Mouse (Mus musculus) limb, embryonic 15.5 days (tissue): ENCODE results near the gene Slc25a34. TPM values are rescaled to one million over a fixed set of nuclear protein-coding genes. Genes with fewer than 3 reads are reported as not detected.

ENCODE experiments used
- ATAC-seq: fragments of 200-750 bp; cut with Nextera tagmentation; 2 replicates; pipeline ENCODE4 v1.8.0; 2017; ENCODE audit warnings: low read depth, moderate TSS enrichment; ENCODE audit not compliant: insufficient number of reproducible peaks, low FRiP score, low TSS enrichment
- H3K27ac ChIP-seq: fragments of 300-500 bp; sonication (generic); 2 replicates; pipeline ENCODE4 v1.5.1; 2015; ENCODE audit warnings: moderate library complexity, mild to moderate bottlenecking, inconsistent platforms
- H3K27me3 ChIP-seq: fragments of 300-500 bp; sonication (generic); 2 replicates; pipeline ENCODE4 v1.6.1; 2015; ENCODE audit warnings: inconsistent platforms
- H3K36me3 ChIP-seq: fragments of 300-500 bp; sonication (generic); 2 replicates; pipeline ENCODE4 v1.6.1; 2015; ENCODE audit warnings: inconsistent platforms
- H3K4me1 ChIP-seq: fragments of 300-500 bp; sonication (generic); 2 replicates; pipeline ENCODE4 v1.6.1; 2015; ENCODE audit warnings: inconsistent platforms
- H3K4me2 ChIP-seq: fragments of 300-500 bp; sonication (generic); 2 replicates; pipeline ENCODE4 v1.6.1; 2015; ENCODE audit warnings: mild to moderate bottlenecking, inconsistent platforms
- H3K4me3 ChIP-seq: fragments of 300-500 bp; sonication (generic); 2 replicates; pipeline ENCODE4 v1.5.1; 2015; ENCODE audit warnings: mild to moderate bottlenecking, inconsistent platforms
- H3K9ac ChIP-seq: fragments of 300-500 bp; sonication (generic); 2 replicates; pipeline ENCODE4 v1.6.1; 2015; ENCODE audit warnings: inconsistent platforms
- H3K9me3 ChIP-seq: fragments of 300-500 bp; sonication (generic); 2 replicates; pipeline ENCODE4 v1.6.1; 2016; ENCODE audit warnings: inconsistent platforms
- WGBS: fragments of 180-500 bp; shearing (Covaris S2); methylation state at CpG from one replicate; pipeline ENCODE4 v1.1.7; 2015; 5-methylcytosine and 5-hydroxymethylcytosine counted together
- polyA plus RNA-seq: library from polyadenylated mRNA; unstranded; fragments of >200 nt; fragmentation: Nextera tagmentation; extraction: Ambion mirVana; gene quantifications from 2 replicates; pipeline ENCODE4 v1.2.1, GENCODE M21; 2015

Gene Slc25a34
- polyA plus RNA-seq, result 0.14 and 0.52 TPM in 2 replicates

DNA sequence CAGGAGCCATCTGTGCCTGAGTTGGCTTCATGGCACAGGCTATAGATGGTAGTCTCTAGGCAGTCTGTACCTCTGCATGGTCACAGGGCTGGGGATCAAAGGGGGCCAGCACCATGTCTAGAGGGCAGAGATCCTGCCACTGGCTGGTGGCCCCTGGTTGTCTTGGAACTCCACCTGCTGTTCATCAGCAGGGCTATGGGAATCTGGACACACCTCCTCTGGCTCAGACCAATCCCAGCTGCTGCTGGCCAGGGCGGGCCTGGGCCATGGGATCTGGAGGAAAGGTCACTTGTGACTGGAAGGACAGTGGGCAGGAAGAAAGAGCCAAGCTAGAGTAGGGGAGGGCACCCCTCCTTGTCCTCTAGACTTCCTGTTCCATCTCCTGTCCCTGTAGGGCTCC, at the start of gene Slc25a34:
Slc25a34 (minus strand) TSS at position 156 of the 400 bp plus-strand sequence.
- Histone ChIP-seq H3K4me3 (no peak within 1 kb of the TSS), H3K36me3 (peaks cover 36% of the 10 kb centered on the region), H3K27ac (no peak within 1 kb of the TSS), H3K4me2 (no peak within 1 kb of the TSS), H3K4me1 (peaks cover 5% of the 10 kb centered on the region; the same call in 1 of the 2 replicates), H3K9ac (no peak within 1 kb of the TSS), H3K27me3 (no peaks in the 10 kb centered on the region), H3K9me3 (no peaks in the 10 kb centered on the region)
- no peak for ATAC-seq
- 46% methylated on average over 1 of the region's 1 CpGs for WGBS

DNA sequence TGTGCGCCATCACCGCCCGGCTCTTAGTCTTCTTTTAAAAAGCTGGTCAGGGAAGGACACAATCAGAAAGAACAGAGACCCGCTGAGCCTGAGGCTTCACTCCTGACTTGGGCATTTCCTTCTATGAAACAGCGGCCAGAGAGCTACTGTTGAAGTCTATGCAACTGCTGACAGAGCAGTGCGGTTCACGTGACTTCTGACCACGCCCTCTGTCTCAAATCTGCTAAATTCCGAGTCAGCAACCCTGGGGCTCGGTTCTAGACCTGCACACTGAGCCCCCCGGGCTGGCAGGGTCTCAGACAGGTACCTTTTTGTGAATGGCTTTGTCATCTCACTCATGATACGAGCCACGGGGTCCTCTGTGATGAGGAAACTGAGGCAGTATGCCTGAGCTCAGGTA, 48.7 kb upstream of the Slc25a34 start:
- Histone ChIP-seq H3K4me2 (no peak overlapping the region), H3K4me1 (peaks cover 6% of the 10 kb centered on the region; the same call in 1 of the 2 replicates), H3K4me3 (no peak overlapping the region), H3K9ac (no peak overlapping the region), H3K27me3 (no peaks in the 10 kb centered on the region), H3K9me3 (no peaks in the 10 kb centered on the region), H3K36me3 (no peaks in the 10 kb centered on the region), H3K27ac (no peak overlapping the region)
- WGBS, result 72% methylated on average over 13 of the region's 13 CpGs
- ATAC-seq, result 0 out of 2 replicates have a peak, but pooled peaks have one; percentile 31

DNA sequence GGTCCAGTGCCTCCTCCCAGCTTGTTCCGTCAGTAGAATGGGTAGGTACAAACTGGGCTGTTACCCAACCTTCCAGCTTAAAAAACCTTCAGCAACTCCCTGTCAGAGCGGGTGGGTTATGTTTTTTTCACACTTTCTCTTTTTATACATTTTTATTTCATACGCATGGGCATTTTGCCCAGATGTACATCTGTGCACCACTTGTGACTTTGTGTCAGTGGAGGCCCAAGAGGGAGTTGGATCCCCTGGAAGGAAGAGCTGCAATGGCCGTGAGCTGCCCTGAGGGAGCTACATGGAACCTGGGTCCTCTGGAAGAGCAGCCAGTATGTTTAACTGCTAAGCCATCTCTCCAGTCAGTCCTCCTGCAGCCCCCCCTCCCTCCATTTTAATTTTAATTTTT, 47.8 kb upstream of the Slc25a34 start:
- 41% methylated on average over 4 of the region's 4 CpGs for WGBS
- H3K4me1 ChIP-seq, result peaks cover 6% of the 10 kb centered on the region; the same call in 1 of the 2 replicates
- no peak overlapping the region for H3K27ac ChIP-seq
- ATAC-seq, result no peak
- no peak overlapping the region for H3K4me2 ChIP-seq
- H3K4me3 ChIP-seq, result no peak overlapping the region
- H3K9me3 ChIP-seq, result no peaks in the 10 kb centered on the region
- H3K9ac ChIP-seq, result no peak overlapping the region
- no peaks in the 10 kb centered on the region for H3K27me3 ChIP-seq
- no peaks in the 10 kb centered on the region for H3K36me3 ChIP-seq

DNA sequence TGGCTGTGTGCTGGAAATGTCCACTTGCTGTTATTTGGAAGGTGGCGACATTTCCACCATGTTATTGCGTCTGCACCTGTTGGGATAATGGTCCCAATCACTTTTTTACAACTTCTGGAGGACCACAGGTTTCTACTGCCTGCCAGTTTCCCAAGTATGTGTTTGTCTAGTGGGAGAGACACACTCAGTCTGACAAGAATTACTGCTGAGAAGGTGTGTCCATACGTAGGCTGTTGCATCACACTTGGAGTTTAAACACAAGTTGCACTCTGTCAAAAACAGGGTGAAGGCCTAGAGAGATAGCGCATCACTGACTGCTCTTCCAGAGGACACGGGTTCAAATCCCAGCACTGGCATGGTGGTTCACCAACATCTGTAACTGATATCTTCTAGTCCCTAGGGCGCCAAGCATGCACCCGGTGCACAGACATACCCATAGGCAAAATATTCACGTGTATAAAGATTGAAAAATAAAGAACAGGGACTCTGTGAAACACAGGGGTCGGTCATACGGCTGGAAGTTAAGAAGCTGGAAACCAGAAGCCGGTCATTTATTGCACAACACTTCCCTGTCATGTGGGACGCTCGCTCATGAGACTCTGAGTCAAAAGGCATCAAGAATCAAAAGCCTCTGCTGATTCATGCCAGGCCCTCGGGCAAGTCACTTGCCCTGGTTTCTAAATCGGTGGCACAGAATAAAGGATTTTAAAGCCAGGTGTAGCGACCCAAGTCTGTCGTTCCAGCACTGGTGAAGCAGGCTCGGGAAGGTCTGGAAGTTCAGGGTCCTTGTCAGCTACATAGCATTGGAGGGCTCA, 46.5 kb upstream of the Slc25a34 start:
- H3K9me3 ChIP-seq, result no peaks in the 10 kb centered on the region
- no peak for ATAC-seq
- H3K27ac ChIP-seq, result no peak overlapping the region
- H3K4me1 ChIP-seq, result peaks cover 6% of the 10 kb centered on the region; the same call in 1 of the 2 replicates
- no peak overlapping the region for H3K4me3 ChIP-seq
- no peaks in the 10 kb centered on the region for H3K36me3 ChIP-seq
- no peak overlapping the region for H3K9ac ChIP-seq
- H3K27me3 ChIP-seq, result no peaks in the 10 kb centered on the region
- H3K4me2 ChIP-seq, result no peak overlapping the region
- WGBS, result 60% methylated on average over 18 of the region's 18 CpGs

- H3K27ac ChIP-seq, result peak within 1 kb of the TSS; percentile 80
- H3K27me3 ChIP-seq, result no peaks in the 10 kb centered on the region
- peak within 1 kb of the TSS; percentile 96 for H3K9ac ChIP-seq
- peaks cover 15% of the 10 kb centered on the region for H3K4me1 ChIP-seq
- ATAC-seq, result 0 out of 2 replicates have a peak, but pooled peaks have one; percentile 16
- H3K9me3 ChIP-seq, result no peaks in the 10 kb centered on the region
- H3K4me3 ChIP-seq, result peak within 1 kb of the TSS; percentile 89
- peak within 1 kb of the TSS; percentile 79 for H3K4me2 ChIP-seq
- peaks cover 15% of the 10 kb centered on the region for H3K36me3 ChIP-seq
- 65% methylated on average over 8 of the region's 8 CpGs for WGBS
Observed at GRCm38 (mm10) chr4:141664799-141665198, 41.2 kb upstream of the Slc25a34 start, which contains the start of gene Plekhm2. Gene Plekhm2, minus strand, starts transcription at chr4:141664899.

DNA sequence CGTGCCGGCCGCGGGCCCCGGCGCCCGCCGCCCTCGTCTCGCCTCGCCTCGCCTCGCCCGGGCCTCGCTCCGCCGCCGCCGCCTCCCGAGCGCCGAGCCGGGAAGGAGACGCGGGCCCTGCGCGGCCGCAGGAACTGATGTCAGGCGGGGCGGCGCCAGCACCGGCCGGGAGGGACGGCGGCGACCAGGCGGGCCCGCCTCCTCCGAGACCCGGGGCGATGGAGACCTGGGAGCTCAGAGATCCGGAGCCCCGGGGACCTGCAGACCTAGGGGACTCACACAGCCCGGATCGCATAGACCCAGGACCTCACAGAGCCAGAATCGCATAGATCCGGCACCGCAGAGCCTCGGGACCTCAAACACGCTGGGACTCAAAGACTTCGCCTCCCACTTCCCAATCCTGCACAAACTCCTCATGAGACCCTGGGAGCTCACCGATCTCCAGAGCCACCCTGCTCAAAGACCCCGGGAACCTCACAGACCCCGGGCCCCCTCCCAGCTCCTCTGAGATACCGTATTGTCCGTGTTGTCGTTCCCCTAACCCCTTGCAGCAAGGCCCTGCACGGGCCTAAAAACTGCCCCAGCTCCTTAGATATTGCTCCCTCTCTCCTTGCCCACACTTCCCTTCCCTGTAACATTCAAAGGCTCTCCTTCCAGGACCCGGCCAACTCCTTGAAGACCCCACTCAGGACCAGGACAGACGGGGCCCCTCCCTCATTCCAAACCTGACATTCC, 40.6 kb upstream of the Slc25a34 start:
- H3K36me3 ChIP-seq, result peaks cover 21% of the 10 kb centered on the region
- peak overlapping the region; percentile 89 for H3K4me3 ChIP-seq
- no peaks in the 10 kb centered on the region for H3K9me3 ChIP-seq
- H3K4me1 ChIP-seq, result peaks cover 18% of the 10 kb centered on the region
- peak; percentile 83 for ATAC-seq
- no peaks in the 10 kb centered on the region for H3K27me3 ChIP-seq
- peak overlapping the region; percentile 80 for H3K27ac ChIP-seq
- H3K9ac ChIP-seq, result peak overlapping the region; percentile 96
- WGBS, result under 1% methylated on average over 47 of the region's 60 CpGs
- peak overlapping the region; percentile 79 for H3K4me2 ChIP-seq

DNA sequence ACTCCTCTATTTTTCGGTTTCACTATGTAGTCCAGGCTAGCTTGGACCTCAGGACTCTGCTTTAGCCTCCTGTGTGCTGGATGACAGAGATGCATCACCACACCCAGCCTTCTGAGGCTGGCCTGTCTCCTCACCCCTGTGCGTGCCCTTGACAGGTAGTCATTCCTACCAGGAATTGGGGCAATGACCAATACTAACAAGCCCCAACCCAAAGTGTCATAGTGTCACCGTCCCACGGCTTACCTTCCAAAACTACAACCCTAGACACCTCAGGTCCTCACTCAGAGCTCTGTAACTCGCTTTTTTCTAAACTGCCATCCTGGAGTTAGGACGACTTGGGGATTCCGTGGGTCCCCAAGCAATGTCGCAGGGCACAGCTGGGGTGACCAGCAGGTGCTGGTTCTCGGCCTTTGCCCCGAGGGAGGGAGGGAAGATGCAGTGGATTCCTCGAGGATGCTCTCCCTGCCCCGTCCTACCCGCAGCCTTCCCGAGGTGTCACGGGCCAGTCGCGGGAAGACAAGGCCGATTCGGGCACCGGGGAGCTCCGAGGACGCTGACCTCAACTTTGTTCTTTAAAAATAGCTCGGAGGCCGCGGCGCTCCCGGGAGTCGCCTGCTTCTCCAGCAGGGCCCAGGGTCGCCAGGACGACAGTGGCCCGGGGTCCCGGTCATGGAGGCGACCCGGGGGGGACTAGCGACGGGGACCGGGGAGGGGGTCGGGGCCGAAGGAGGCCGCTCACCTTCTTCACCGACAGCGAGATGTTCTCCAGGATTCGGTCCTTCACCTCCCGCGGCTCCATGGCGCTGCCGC, 39.7 kb upstream of the Slc25a34 start:
- Histone ChIP-seq H3K27ac (peak overlapping the region; percentile 80), H3K9ac (peak overlapping the region; percentile 96), H3K4me1 (peaks cover 18% of the 10 kb centered on the region), H3K9me3 (no peaks in the 10 kb centered on the region), H3K27me3 (no peaks in the 10 kb centered on the region), H3K36me3 (peaks cover 26% of the 10 kb centered on the region), H3K4me2 (peak overlapping the region; percentile 79), H3K4me3 (peak overlapping the region; percentile 89)
- 4% methylated on average over 47 of the region's 47 CpGs for WGBS
- no peak for ATAC-seq

DNA sequence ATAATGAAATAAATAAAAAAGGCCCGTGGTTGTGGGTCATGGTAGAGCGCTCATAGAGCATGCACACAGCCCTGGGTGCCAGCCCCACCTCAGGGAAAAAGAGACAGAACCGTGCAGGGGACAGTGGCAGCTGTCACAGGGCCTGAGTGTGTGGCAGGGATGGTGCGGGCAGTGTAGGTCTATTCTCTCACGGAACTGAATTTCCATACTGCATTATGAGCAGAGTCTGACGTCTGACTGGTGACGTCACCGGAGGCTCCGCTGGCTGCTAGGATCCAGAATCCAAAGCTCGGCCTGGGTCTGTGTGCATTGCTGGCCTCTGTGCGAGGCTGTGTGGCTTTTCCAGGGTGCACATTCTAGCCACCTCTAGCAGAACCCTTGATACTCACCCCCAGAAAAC, 37.3 kb upstream of the Slc25a34 start:
- Histone ChIP-seq H3K4me3 (no peak overlapping the region), H3K27ac (no peak overlapping the region), H3K9me3 (no peaks in the 10 kb centered on the region), H3K27me3 (no peaks in the 10 kb centered on the region), H3K4me1 (peaks cover 18% of the 10 kb centered on the region), H3K36me3 (peaks cover 39% of the 10 kb centered on the region), H3K4me2 (no peak overlapping the region), H3K9ac (no peak overlapping the region)
- WGBS, result 90% methylated on average over 11 of the region's 11 CpGs
- ATAC-seq, result no peak

DNA sequence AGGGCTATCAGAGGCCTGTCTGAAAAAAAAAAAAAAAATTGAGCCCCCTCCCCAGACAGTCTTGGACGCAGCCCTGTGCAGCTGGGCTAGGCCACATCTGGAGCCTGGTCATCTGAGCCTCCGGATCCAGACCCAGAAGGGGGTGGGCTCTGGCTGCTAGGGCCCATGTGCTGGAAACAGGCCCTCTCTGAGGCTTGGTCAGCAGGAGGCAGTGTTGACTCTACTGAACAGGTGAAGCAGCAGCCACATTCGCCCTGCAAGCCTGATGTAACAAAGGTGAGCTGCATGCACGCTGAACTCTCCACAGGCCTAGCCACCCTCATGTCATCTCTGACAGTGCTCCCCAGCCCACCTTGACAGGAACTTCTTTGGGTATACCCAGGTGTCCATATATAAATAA, 36.1 kb upstream of the Slc25a34 start:
- no peaks in the 10 kb centered on the region for H3K9me3 ChIP-seq
- peaks cover 39% of the 10 kb centered on the region for H3K36me3 ChIP-seq
- no peaks in the 10 kb centered on the region for H3K27me3 ChIP-seq
- no peak overlapping the region for H3K4me2 ChIP-seq
- WGBS, result 51% methylated on average over 4 of the region's 4 CpGs
- ATAC-seq, result no peak
- H3K27ac ChIP-seq, result no peak overlapping the region
- H3K4me3 ChIP-seq, result no peak overlapping the region
- no peak overlapping the region for H3K9ac ChIP-seq
- peaks cover 15% of the 10 kb centered on the region for H3K4me1 ChIP-seq

DNA sequence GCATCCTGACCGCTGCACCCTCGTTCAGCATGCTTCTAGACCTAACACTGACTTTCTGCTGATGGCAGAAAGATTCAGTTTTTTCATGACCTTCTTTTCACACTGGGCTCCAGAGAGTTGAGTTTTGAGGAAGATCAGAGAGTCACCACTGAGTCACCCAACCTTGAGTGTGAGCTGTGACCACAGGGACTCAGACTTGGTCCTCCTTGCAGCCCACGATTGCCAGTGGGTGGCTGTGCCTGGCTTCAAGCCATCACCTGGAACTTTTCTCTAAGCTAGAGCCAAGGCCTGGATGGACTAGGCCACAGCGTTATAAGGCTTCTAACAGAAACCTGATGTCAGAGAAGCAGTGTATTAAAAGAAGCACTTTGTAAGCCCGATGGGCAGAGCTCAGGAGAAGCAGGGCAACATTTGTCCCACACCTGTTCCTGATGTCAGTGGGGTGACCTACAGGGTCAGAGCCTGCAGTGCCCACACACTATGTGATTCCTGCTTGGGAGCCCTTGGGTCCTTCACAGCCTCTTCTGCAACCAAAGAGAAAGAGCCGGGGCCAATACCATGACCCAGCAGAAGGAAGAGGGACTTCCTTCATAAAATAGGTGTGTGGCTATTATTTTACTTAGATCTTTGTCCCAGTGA, 35.3 kb upstream of the Slc25a34 start:
- ATAC-seq, result no peak
- H3K36me3 ChIP-seq, result peaks cover 39% of the 10 kb centered on the region
- no peak overlapping the region for H3K4me3 ChIP-seq
- H3K27ac ChIP-seq, result no peak overlapping the region
- no peak overlapping the region for H3K4me2 ChIP-seq
- peaks cover 10% of the 10 kb centered on the region for H3K4me1 ChIP-seq
- H3K9me3 ChIP-seq, result no peaks in the 10 kb centered on the region
- no peak overlapping the region for H3K9ac ChIP-seq
- 81% methylated on average over 6 of the region's 6 CpGs for WGBS
- H3K27me3 ChIP-seq, result no peaks in the 10 kb centered on the region

- Histone ChIP-seq H3K9ac (no peak overlapping the region), H3K4me3 (no peak overlapping the region), H3K27ac (no peak overlapping the region), H3K4me1 (peaks cover 5% of the 10 kb centered on the region; the same call in 1 of the 2 replicates), H3K4me2 (no peak overlapping the region), H3K36me3 (peaks cover 45% of the 10 kb centered on the region), H3K27me3 (no peaks in the 10 kb centered on the region), H3K9me3 (no peaks in the 10 kb centered on the region)
- no peak for ATAC-seq
- 87% methylated on average over 8 of the region's 8 CpGs for WGBS
Observed at GRCm38 (mm10) chr4:141656932-141657331, 33.3 kb upstream of the Slc25a34 start.
